Mouse (Mus musculus) small intestine, adult 2 months (tissue): ENCODE measurements around the gene Slc17a8. TPM values are rescaled to one million over a fixed set of nuclear protein-coding genes. Genes with fewer than 3 reads are reported as not detected.
"Not testable (repeated sequence)": the region's sequence is repeated elsewhere in the genome, so short reads cannot be mapped to it uniquely, and the experiment has no call there.

Experiments used
- H3K27ac ChIP-seq: fragments of 200-500 bp; 2 replicates; pipeline ENCODE4 v1.5.1; 2012; ENCODE audit warnings: low read depth, low read length, control low read depth, inconsistent platforms; ENCODE audit not compliant: insufficient read depth
- H3K27me3 ChIP-seq: fragments of 200-500 bp; 2 replicates; pipeline ENCODE4 v1.6.1; 2012; ENCODE audit warnings: mild to moderate bottlenecking, moderate library complexity, low read length, inconsistent platforms; ENCODE audit not compliant: control insufficient read depth, insufficient read depth
- H3K36me3 ChIP-seq: fragments of 200-500 bp; 2 replicates; pipeline ENCODE4 v1.6.1; 2012; ENCODE audit warnings: mild to moderate bottlenecking, low read length, control low read depth, inconsistent platforms; ENCODE audit not compliant: control insufficient read depth, insufficient read depth
- H3K4me1 ChIP-seq: fragments of 200-500 bp; 2 replicates; pipeline ENCODE4 v1.6.1; 2012; ENCODE audit warnings: low read length, inconsistent platforms, mixed read lengths; ENCODE audit not compliant: control insufficient read depth, insufficient read depth, insufficient read length
- H3K4me3 ChIP-seq: fragments of 200-500 bp; 2 replicates; pipeline ENCODE4 v1.5.1; 2012; ENCODE audit warnings: low read depth, mild to moderate bottlenecking, control low read depth, inconsistent platforms, low read length, moderate library complexity
- CTCF ChIP-seq: fragments of 200-500 bp; IDR thresholded peaks from 2 replicates; pipeline ENCODE4 v1.5.1; 2012; ENCODE audit warnings: low read depth, mild to moderate bottlenecking, control low read depth, inconsistent platforms, low read length, moderate library complexity, mixed read lengths; ENCODE audit not compliant: insufficient replicate concordance, insufficient read length; ENCODE audit errors: extremely low read depth
- POLR2A ChIP-seq: fragments of 200-500 bp; IDR thresholded peaks from 2 replicates; pipeline ENCODE4 v1.6.1; 2012; ENCODE audit warnings: low read depth, mild to moderate bottlenecking, control low read depth, inconsistent platforms, low read length, moderate library complexity
- WGBS: fragments of 180-500 bp; shearing (Covaris S2); methylation state at CpG from one replicate; pipeline ENCODE4 v1.1.7; 2018; 5-methylcytosine and 5-hydroxymethylcytosine counted together
- polyA plus RNA-seq: library from polyadenylated mRNA; depleted of rRNA; stranded (reverse); fragments of >200 nt; gene quantifications from 2 replicates; pipeline ENCODE4 v1.2.3, GENCODE M21; 2012; rRNA removed

Gene Slc17a8
- polyA plus RNA-seq = not detected in 2 replicates

GRCm38 (mm10) chr10:89621129-89621528, at the start of gene Slc17a8:
Slc17a8 (minus strand) TSS chr10:89621253.
- Histone ChIP-seq H3K27me3 (no peaks in the 10 kb centered on the region; the same call in 1 of the 2 replicates), H3K4me1 (no peaks in the 10 kb centered on the region), H3K4me3 (no peak within 1 kb of the TSS), H3K36me3 (no peaks in the 10 kb centered on the region), H3K27ac (no peak within 1 kb of the TSS)
- TF ChIP-seq CTCF (no peak), POLR2A (no peak)
- WGBS = 60% methylated on average over 7 of the region's 7 CpGs

GRCm38 (mm10) chr10:89670371-89670770, 49.3 kb upstream of the Slc17a8 start:
- not testable (repeated sequence) for H3K36me3 ChIP-seq, H3K4me3 ChIP-seq, H3K4me1 ChIP-seq, H3K27ac ChIP-seq, H3K27me3 ChIP-seq
- 96% methylated on average over 5 of the region's 5 CpGs for WGBS

- H3K4me3 ChIP-seq = no peak overlapping the region
- WGBS = 82% methylated on average over 7 of the region's 7 CpGs
- TF ChIP-seq POLR2A (no peak), CTCF (no peak)
- peaks cover 15% of the 10 kb centered on the region for H3K36me3 ChIP-seq
- no peak overlapping the region for H3K27ac ChIP-seq
- H3K27me3 ChIP-seq = no peaks in the 10 kb centered on the region
- H3K4me1 ChIP-seq = no peaks in the 10 kb centered on the region
These were observed 46.5 kb upstream of the Slc17a8 start for GRCm38 (mm10) chr10:89667571-89667970.

GRCm38 (mm10) chr10:89665679-89666078, 44.6 kb upstream of the Slc17a8 start:
- H3K36me3 ChIP-seq = peaks cover 25% of the 10 kb centered on the region
- no peak for TF ChIP-seq POLR2A
- no peak for TF ChIP-seq CTCF
- no peak overlapping the region for H3K4me3 ChIP-seq
- WGBS = 86% methylated on average over 9 of the region's 9 CpGs
- H3K27me3 ChIP-seq = no peaks in the 10 kb centered on the region
- no peaks in the 10 kb centered on the region for H3K4me1 ChIP-seq
- H3K27ac ChIP-seq = no peak overlapping the region

GRCm38 (mm10) chr10:89664977-89665645, 44.1 kb upstream of the Slc17a8 start:
- TF ChIP-seq POLR2A (no peak), CTCF (no peak)
- Histone ChIP-seq H3K36me3 (peaks cover 25% of the 10 kb centered on the region), H3K27ac (no peak overlapping the region), H3K27me3 (no peaks in the 10 kb centered on the region), H3K4me1 (no peaks in the 10 kb centered on the region), H3K4me3 (no peak overlapping the region)
- 90% methylated on average over 8 of the region's 8 CpGs for WGBS

- H3K4me3 ChIP-seq = no peak overlapping the region
- no peak overlapping the region for H3K27ac ChIP-seq
- 81% methylated on average over 5 of the region's 5 CpGs for WGBS
- no peaks in the 10 kb centered on the region for H3K4me1 ChIP-seq
- peaks cover 57% of the 10 kb centered on the region for H3K36me3 ChIP-seq
- no peaks in the 10 kb centered on the region for H3K27me3 ChIP-seq
- TF ChIP-seq POLR2A (no peak), CTCF (no peak)
These were observed 35.3 kb upstream of the Slc17a8 start for GRCm38 (mm10) chr10:89656366-89656765.

- TF ChIP-seq POLR2A = no peak
- no peak for TF ChIP-seq CTCF
- H3K4me3 ChIP-seq = no peak overlapping the region
- no peaks in the 10 kb centered on the region for H3K27me3 ChIP-seq
- no peaks in the 10 kb centered on the region; the same call in 1 of the 2 replicates for H3K4me1 ChIP-seq
- peaks cover 61% of the 10 kb centered on the region for H3K36me3 ChIP-seq
- WGBS = 86% methylated on average over 8 of the region's 8 CpGs
- no peak overlapping the region for H3K27ac ChIP-seq
These were observed 31.9 kb upstream of the Slc17a8 start for GRCm38 (mm10) chr10:89652912-89653311.
